Mouse (Mus musculus) left cerebral cortex, adult 11 months (tissue): ENCODE measurements around the gene Cdh12.
"Not testable (repeated sequence)": the region's sequence is repeated elsewhere in the genome, so short reads cannot be mapped to it uniquely, and the experiment has no call there.

Experiments used
- DNase-seq: peaks from one replicate; pipeline ENCODE4 v3.0.0; 2022; ENCODE audit warnings: low spot score

The Cdh12 gene

GRCm38 (mm10) chr15:21375460-21375859 lies 926.4 kb downstream of the Cdh12 start:
- no peak for DNase-seq

- DNase-seq = no peak
Measured at GRCm38 (mm10) chr15:21375871-21376270, 926.8 kb downstream of the Cdh12 start.

GRCm38 (mm10) chr15:21391442-21391841 lies 942.4 kb downstream of the Cdh12 start:
- not testable (repeated sequence) for DNase-seq

GRCm38 (mm10) chr15:21393080-21393479 lies 944.0 kb downstream of the Cdh12 start:
- no peak for DNase-seq

GRCm38 (mm10) chr15:21405196-21405595 lies 956.1 kb downstream of the Cdh12 start:
- DNase-seq = peak; percentile 34

GRCm38 (mm10) chr15:21407324-21408044 lies 958.4 kb downstream of the Cdh12 start:
- DNase-seq = peak; percentile 43

GRCm38 (mm10) chr15:21437347-21437746 lies 988.3 kb downstream of the Cdh12 start:
- DNase-seq = no peak

GRCm38 (mm10) chr15:21437924-21438323 lies 988.9 kb downstream of the Cdh12 start:
- DNase-seq = no peak

- no peak for DNase-seq
Measured at GRCm38 (mm10) chr15:21458098-21458497, 1009.0 kb downstream of the Cdh12 start.

- no peak for DNase-seq
Measured at GRCm38 (mm10) chr15:21519355-21519869, 1070.3 kb downstream of the Cdh12 start.

GRCm38 (mm10) chr15:21530804-21531203 lies 1081.7 kb downstream of the Cdh12 start:
- no peak for DNase-seq

- no peak for DNase-seq
Measured at GRCm38 (mm10) chr15:21536909-21537308, 1087.8 kb downstream of the Cdh12 start.

GRCm38 (mm10) chr15:21544786-21545185 lies 1095.7 kb downstream of the Cdh12 start:
- no peak for DNase-seq

GRCm38 (mm10) chr15:21555981-21556380 lies 1106.9 kb downstream of the Cdh12 start:
- DNase-seq = no peak

GRCm38 (mm10) chr15:21566314-21567051 lies 1117.4 kb downstream of the Cdh12 start:
- DNase-seq = no peak

- DNase-seq = no peak
Measured at GRCm38 (mm10) chr15:21604510-21604909, 1155.4 kb downstream of the Cdh12 start.
